Mouse (Mus musculus) E14TG2a.4 (cell line): Measurements from ENCODE around the gene Tpbpa.

Source experiments
- CTCF ChIP-seq: conservative IDR thresholded peaks from 2 replicates; pipeline ENCODE4 v1.5.1; 2014; ENCODE audit warnings: low read length
- POU5F1 ChIP-seq: IDR thresholded peaks from 2 replicates; pipeline ENCODE4 v1.6.1; 2014; ENCODE audit warnings: low read length, borderline replicate concordance

DNA sequence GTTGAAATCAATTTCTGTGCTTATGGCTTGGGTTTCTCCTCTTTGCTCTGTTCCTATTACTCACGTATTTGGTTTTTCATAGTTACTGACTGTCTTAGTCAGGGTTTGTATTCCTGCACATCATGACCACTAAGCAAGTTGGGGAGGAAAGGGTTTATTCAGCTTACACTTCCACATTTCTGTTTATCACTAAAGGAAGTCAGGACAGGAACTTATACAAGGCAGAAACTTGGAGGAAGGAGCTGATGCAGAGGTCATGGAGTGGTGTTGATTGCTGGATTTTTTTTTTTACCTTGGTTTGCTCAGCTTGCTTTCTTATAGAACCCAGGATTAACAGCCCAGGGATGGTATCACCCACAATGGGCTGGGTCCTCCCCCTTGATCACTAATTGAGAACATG is 49.5 kb downstream of the Tpbpa start:
- TF ChIP-seq CTCF, result no peak
- no peak for TF ChIP-seq POU5F1
